Mouse (Mus musculus) small intestine, adult 2 months (tissue): Measurements from ENCODE around the gene Pik3r6. TPM values are rescaled to one million over a fixed set of nuclear protein-coding genes. Genes with fewer than 3 reads are reported as not detected.

ENCODE experiments used
- H3K27ac ChIP-seq: fragments of 200-500 bp; 2 replicates; pipeline ENCODE4 v1.5.1; 2012; ENCODE audit warnings: low read depth, low read length, control low read depth, inconsistent platforms; ENCODE audit not compliant: insufficient read depth
- H3K27me3 ChIP-seq: fragments of 200-500 bp; 2 replicates; pipeline ENCODE4 v1.6.1; 2012; ENCODE audit warnings: mild to moderate bottlenecking, moderate library complexity, low read length, inconsistent platforms; ENCODE audit not compliant: control insufficient read depth, insufficient read depth
- H3K36me3 ChIP-seq: fragments of 200-500 bp; 2 replicates; pipeline ENCODE4 v1.6.1; 2012; ENCODE audit warnings: mild to moderate bottlenecking, low read length, control low read depth, inconsistent platforms; ENCODE audit not compliant: control insufficient read depth, insufficient read depth
- H3K4me1 ChIP-seq: fragments of 200-500 bp; 2 replicates; pipeline ENCODE4 v1.6.1; 2012; ENCODE audit warnings: low read length, inconsistent platforms, mixed read lengths; ENCODE audit not compliant: control insufficient read depth, insufficient read depth, insufficient read length
- H3K4me3 ChIP-seq: fragments of 200-500 bp; 2 replicates; pipeline ENCODE4 v1.5.1; 2012; ENCODE audit warnings: low read depth, mild to moderate bottlenecking, control low read depth, inconsistent platforms, low read length, moderate library complexity
- CTCF ChIP-seq: fragments of 200-500 bp; IDR thresholded peaks from 2 replicates; pipeline ENCODE4 v1.5.1; 2012; ENCODE audit warnings: low read depth, mild to moderate bottlenecking, control low read depth, inconsistent platforms, low read length, moderate library complexity, mixed read lengths; ENCODE audit not compliant: insufficient replicate concordance, insufficient read length; ENCODE audit errors: extremely low read depth
- POLR2A ChIP-seq: fragments of 200-500 bp; IDR thresholded peaks from 2 replicates; pipeline ENCODE4 v1.6.1; 2012; ENCODE audit warnings: low read depth, mild to moderate bottlenecking, control low read depth, inconsistent platforms, low read length, moderate library complexity
- WGBS: fragments of 180-500 bp; shearing (Covaris S2); methylation state at CpG from one replicate; pipeline ENCODE4 v1.1.7; 2018; 5-methylcytosine and 5-hydroxymethylcytosine counted together
- polyA plus RNA-seq: library from polyadenylated mRNA; depleted of rRNA; stranded (reverse); fragments of >200 nt; gene quantifications from 2 replicates; pipeline ENCODE4 v1.2.3, GENCODE M21; 2012

The Pik3r6 gene
- polyA plus RNA-seq, 1 experiment: 2.1 TPM

DNA sequence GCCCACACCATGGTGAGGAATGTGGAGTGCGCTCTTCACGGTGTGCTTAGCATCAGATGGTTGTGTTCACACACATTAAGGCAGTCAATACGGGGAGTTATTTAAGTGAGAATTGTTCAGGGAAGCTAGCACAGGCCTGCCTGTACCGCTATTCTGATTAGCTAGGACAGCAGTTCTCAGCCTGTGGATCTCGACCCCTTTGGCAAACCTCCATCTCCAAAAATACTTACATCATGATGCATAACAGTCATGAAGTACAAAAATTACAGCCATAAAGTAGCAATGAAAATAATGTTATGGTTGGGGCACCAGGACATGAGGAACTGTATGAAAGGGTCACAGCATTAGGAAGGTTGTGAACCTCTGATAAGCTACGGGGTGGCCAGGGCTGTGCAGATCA, 25.2 kb upstream of the Pik3r6 start:
- WGBS: 66% methylated on average over 6 of the region's 6 CpGs
- no peak overlapping the region for H3K27ac ChIP-seq
- no peaks in the 10 kb centered on the region for H3K27me3 ChIP-seq
- TF ChIP-seq CTCF: no peak
- TF ChIP-seq POLR2A: no peak
- no peaks in the 10 kb centered on the region for H3K36me3 ChIP-seq
- no peak overlapping the region for H3K4me3 ChIP-seq
- H3K4me1 ChIP-seq: peaks cover 2% of the 10 kb centered on the region; the same call in 1 of the 2 replicates

DNA sequence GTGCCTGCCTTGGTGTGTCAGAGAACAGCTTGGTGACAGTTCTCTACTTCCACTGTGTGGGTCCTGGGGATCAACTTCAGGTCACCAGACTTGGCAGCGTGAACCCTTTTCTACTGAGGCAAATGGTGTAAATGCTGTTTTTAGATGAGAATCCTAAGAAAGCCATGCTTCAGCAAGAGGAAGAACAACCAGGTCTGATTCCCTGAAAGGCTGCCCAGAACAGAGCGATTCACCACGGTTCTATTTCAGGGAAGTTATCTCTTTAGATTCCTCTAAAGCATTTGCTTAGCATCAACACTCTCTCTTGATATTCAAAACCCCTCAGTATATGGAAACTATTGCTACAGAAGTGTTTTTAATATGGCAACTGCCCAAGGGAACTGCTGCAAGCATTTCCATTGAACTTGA, 24.2 kb upstream of the Pik3r6 start:
- Histone ChIP-seq H3K4me1 (peaks cover 2% of the 10 kb centered on the region; the same call in 1 of the 2 replicates), H3K36me3 (no peaks in the 10 kb centered on the region), H3K27ac (no peak overlapping the region), H3K4me3 (no peak overlapping the region), H3K27me3 (no peaks in the 10 kb centered on the region)
- TF ChIP-seq POLR2A (no peak), CTCF (no peak)
- WGBS: 76% methylated on average over 3 of the region's 3 CpGs

DNA sequence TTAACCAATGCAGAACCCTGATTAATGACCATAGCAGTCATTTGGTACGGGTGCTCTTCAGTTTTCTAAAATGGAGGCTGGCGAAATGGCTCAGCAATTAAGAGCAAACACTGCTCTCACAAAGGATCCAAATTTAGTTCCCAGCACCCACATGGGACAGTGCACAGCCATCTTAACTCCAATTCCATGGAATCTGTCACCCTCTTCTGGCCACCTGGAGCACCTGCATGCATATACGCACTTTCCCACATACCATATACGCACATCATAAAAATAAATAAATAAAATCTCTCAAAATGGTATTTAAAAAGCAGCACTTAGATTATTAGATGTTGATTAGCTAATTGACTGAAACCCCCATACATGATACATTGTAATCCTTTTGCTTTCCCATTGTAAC, 22.2 kb upstream of the Pik3r6 start:
- Histone ChIP-seq H3K27ac (no peak overlapping the region), H3K36me3 (no peaks in the 10 kb centered on the region), H3K4me3 (no peak overlapping the region), H3K4me1 (peaks cover 2% of the 10 kb centered on the region; the same call in 1 of the 2 replicates), H3K27me3 (no peaks in the 10 kb centered on the region)
- TF ChIP-seq CTCF: no peak
- TF ChIP-seq POLR2A: no peak
- 95% methylated on average over 4 of the region's 4 CpGs for WGBS

DNA sequence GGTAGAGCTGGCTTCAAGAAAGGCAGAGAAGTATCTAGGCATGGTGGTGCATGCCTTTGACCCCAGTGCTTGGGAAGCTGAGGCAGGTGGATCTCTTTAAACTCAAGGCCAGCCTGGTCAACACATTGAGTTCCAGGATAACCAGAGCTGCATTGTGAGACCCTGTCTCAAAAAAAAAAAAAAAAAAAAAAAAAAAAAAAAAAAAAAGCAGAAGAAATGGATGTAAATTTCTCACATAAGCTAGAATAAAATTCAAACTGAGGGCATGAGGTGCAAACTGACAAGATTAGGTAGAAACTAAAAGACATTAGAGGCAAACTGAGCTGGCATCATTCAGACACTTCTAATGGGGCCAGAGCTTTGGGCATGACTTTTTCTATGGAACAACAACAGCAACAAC, 20.8 kb upstream of the Pik3r6 start:
- Histone ChIP-seq H3K27me3 (no peaks in the 10 kb centered on the region), H3K27ac (no peak overlapping the region), H3K4me1 (peaks cover 2% of the 10 kb centered on the region; the same call in 1 of the 2 replicates), H3K36me3 (no peaks in the 10 kb centered on the region), H3K4me3 (no peak overlapping the region)
- TF ChIP-seq POLR2A: no peak
- TF ChIP-seq CTCF: no peak

DNA sequence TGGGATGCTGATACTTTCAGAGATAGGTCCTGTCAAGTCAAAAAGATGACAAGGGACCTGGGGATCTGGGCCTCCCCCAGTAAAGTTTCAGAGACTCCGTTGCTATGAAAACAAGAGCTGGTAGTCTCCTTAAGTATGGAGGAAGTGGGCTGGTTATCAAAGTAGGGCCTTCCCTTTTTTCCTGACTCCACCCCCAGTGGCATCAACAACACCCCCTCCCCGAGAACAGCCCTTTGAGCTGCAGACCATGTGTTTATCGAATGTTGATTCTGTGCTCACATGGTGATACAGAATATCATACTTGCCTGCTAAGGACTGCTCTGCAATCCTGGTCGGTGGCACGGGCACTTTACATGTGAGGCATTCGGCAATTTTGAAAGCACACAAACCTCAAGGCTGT, 19.6 kb upstream of the Pik3r6 start:
- H3K4me1 ChIP-seq: no peaks in the 10 kb centered on the region
- TF ChIP-seq POLR2A (no peak), CTCF (no peak)
- no peak overlapping the region for H3K4me3 ChIP-seq
- H3K27ac ChIP-seq: no peak overlapping the region
- no peaks in the 10 kb centered on the region for H3K27me3 ChIP-seq
- WGBS: 51% methylated on average over 6 of the region's 6 CpGs
- no peaks in the 10 kb centered on the region for H3K36me3 ChIP-seq

DNA sequence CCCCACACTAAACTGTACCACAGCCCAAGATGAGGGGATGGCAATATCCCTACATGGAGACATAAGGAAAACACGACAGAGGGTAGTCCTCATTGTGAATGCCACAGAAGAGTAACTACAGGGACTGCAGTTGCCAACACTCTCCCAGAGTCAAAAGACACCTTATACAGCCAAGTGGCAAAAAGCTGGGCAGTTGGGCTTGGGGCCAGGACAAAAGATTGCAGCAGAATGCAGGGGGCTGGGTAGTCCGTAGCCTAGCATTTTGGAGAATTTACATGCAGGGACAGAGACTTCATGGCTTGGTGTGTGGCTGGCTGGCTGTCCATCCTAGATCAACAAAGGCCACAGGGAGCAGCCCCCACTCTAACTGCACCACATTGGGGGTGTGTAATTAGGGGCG, 18.4 kb upstream of the Pik3r6 start:
- H3K4me3 ChIP-seq: no peak overlapping the region
- WGBS: 80% methylated on average over 3 of the region's 3 CpGs
- H3K36me3 ChIP-seq: no peaks in the 10 kb centered on the region
- H3K27ac ChIP-seq: no peak overlapping the region
- no peaks in the 10 kb centered on the region for H3K4me1 ChIP-seq
- no peaks in the 10 kb centered on the region for H3K27me3 ChIP-seq
- TF ChIP-seq POLR2A: no peak
- no peak for TF ChIP-seq CTCF

DNA sequence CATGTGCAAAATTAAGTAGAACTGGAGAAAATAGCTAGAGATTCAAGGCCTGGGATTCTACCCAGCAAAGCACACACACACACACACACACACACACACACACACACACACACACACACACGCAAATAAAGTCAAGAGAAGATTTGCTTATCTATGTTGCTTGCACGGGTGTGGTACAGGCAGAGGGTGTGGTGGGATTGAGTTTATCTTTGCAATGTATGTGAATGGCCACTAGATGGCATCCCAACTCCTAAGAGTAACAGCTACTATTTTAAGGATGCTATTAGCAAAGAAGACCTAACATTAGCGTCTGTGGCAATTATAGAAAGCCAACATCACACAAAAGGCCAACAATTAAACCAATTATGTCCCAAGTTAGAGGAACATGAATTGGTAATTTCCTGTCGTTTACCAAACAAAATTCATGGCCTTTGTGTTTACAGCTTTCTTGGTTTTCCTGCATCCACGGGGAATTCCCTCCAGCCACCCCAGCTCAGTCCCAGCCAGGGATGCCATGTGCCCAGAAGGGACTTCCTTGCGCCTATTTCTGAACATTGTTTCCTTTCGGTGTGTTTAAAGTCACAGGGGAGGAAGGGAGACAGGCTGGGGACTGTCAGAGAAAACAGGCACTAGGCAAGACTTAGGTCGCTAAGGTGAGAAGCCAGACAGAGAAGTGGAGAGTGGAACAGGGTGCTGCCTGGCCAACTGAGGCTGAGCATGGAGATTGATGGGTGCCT, 17.4 kb upstream of the Pik3r6 start:
- WGBS: 32% methylated on average over 8 of the region's 8 CpGs
- H3K27ac ChIP-seq: no peak overlapping the region

More for the DNA sequence above, 17.4 kb upstream of the Pik3r6 start:
- H3K4me1 ChIP-seq: no peaks in the 10 kb centered on the region
- no peak overlapping the region for H3K4me3 ChIP-seq
- H3K27me3 ChIP-seq: no peaks in the 10 kb centered on the region
- TF ChIP-seq POLR2A: no peak
- no peak for TF ChIP-seq CTCF
- no peaks in the 10 kb centered on the region for H3K36me3 ChIP-seq
